Mouse (Mus musculus) midbrain, embryonic 15.5 days (tissue): Measurements from ENCODE around the gene Lrrc32. TPM values are rescaled to one million over a fixed set of nuclear protein-coding genes. Genes with fewer than 3 reads are reported as not detected.

Experiments
- ATAC-seq: fragments of 200-750 bp; cut with Nextera tagmentation; replicated peaks from 2 replicates; pipeline ENCODE4 v1.8.0; 2017; ENCODE audit warnings: moderate TSS enrichment
- H3K27ac ChIP-seq: fragments of 300-500 bp; sonication (generic); 2 replicates; pipeline ENCODE4 v1.5.1; 2015; ENCODE audit warnings: mild to moderate bottlenecking, inconsistent platforms
- H3K27me3 ChIP-seq: fragments of 300-500 bp; sonication (generic); replicated peaks from 2 replicates; pipeline ENCODE4 v1.6.1; 2015; ENCODE audit warnings: inconsistent platforms
- H3K36me3 ChIP-seq: fragments of 300-500 bp; sonication (generic); replicated peaks from 2 replicates; pipeline ENCODE4 v1.6.1; 2015; ENCODE audit warnings: inconsistent platforms
- H3K4me1 ChIP-seq: fragments of 300-500 bp; sonication (generic); 2 replicates; pipeline ENCODE4 v1.6.1; 2015; ENCODE audit warnings: inconsistent platforms
- H3K4me2 ChIP-seq: fragments of 300-500 bp; sonication (generic); 2 replicates; pipeline ENCODE4 v1.6.1; 2015; ENCODE audit warnings: inconsistent platforms, mild to moderate bottlenecking, moderate library complexity
- H3K4me3 ChIP-seq: fragments of 300-500 bp; sonication (generic); 2 replicates; pipeline ENCODE4 v1.5.1; 2015; ENCODE audit warnings: mild to moderate bottlenecking, inconsistent platforms
- H3K9ac ChIP-seq: fragments of 300-500 bp; sonication (generic); 2 replicates; pipeline ENCODE4 v1.6.1; 2015; ENCODE audit warnings: mild to moderate bottlenecking, inconsistent platforms
- H3K9me3 ChIP-seq: fragments of 300-500 bp; sonication (generic); 2 replicates; pipeline ENCODE4 v1.6.1; 2016; ENCODE audit warnings: inconsistent platforms
- WGBS: fragments of 180-500 bp; shearing (Covaris S2); methylation state at CpG from one replicate; pipeline ENCODE4 v1.1.7; 2015; ENCODE audit warnings: mixed read lengths; 5-methylcytosine and 5-hydroxymethylcytosine counted together
- polyA plus RNA-seq: library from polyadenylated mRNA; unstranded; fragments of >200 nt; fragmentation: Nextera tagmentation; extraction: Ambion mirVana; gene quantifications from 2 replicates; pipeline ENCODE4 v1.2.1, GENCODE M21; 2015

Gene Lrrc32
- polyA plus RNA-seq, 1 experiment from 2014 or later = 5.0 TPM

DNA sequence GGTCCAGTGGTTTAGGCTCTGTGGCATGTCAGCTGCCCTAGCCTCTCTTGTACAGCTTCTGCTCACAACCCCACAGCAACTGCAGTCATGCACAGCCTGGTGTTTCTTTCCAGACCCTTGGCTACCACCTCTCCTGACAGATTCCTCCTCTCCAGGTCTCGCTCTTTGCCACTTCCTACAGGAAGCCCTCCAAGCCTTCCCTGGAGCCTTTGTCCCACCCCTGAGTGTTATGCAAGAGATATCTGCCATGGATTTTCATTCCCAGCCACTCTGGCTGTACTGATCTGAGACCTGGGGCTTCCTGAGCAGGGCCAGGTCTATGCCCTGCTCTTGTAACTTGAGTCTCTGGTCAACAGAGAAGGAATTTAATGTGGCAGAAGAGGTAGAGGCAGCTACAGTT is 8.6 kb upstream of the Lrrc32 start:
- Histone ChIP-seq H3K27ac (no peak overlapping the region), H3K36me3 (no peaks in the 10 kb centered on the region), H3K4me3 (no peak overlapping the region), H3K9ac (no peak overlapping the region), H3K4me2 (no peak overlapping the region), H3K9me3 (no peaks in the 10 kb centered on the region), H3K27me3 (0 out of 2 replicates have a peak, but pooled peaks cover 4% of the 10 kb centered on the region), H3K4me1 (peaks cover 3% of the 10 kb centered on the region; the same call in 1 of the 2 replicates)
- 92% methylated on average over 1 of the region's 1 CpGs for WGBS
- ATAC-seq = no peak

GRCm38 (mm10) chr7:98481066-98481734 is 7.9 kb upstream of the Lrrc32 start:
- Histone ChIP-seq H3K4me2 (no peak overlapping the region), H3K4me1 (peaks cover 3% of the 10 kb centered on the region; the same call in 1 of the 2 replicates), H3K36me3 (no peaks in the 10 kb centered on the region), H3K9ac (no peak overlapping the region), H3K27ac (no peak overlapping the region), H3K4me3 (no peak overlapping the region), H3K9me3 (no peaks in the 10 kb centered on the region), H3K27me3 (0 out of 2 replicates have a peak, but pooled peaks cover 4% of the 10 kb centered on the region)
- ATAC-seq = peak; percentile 77
- WGBS = 11% methylated on average over 9 of the region's 9 CpGs

DNA sequence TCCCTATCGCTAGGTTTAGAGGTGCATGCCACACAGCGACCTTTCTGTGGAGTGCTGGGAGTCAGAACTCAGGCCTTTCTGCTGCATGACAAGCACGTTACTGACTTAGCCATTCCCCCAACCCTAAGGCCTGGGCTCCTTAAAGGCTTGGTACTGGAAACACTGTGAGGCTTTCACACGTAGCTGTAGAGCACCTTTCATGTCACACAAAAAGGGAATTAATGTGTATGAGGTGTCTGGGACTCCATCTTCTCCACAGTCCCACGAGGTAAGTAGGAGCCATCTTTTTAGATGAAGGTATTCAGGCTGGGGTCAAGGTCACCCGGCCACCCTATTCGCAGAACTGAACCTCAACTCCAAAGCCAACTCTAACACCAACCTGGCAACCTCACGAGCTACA is 7.2 kb upstream of the Lrrc32 start:
- no peaks in the 10 kb centered on the region for H3K36me3 ChIP-seq
- peaks cover 3% of the 10 kb centered on the region; the same call in 1 of the 2 replicates for H3K4me1 ChIP-seq
- H3K9me3 ChIP-seq = no peaks in the 10 kb centered on the region
- WGBS = 79% methylated on average over 8 of the region's 8 CpGs
- no peak overlapping the region for H3K4me3 ChIP-seq
- no peak overlapping the region for H3K27ac ChIP-seq
- 0 out of 2 replicates have a peak, but pooled peaks cover 4% of the 10 kb centered on the region for H3K27me3 ChIP-seq
- ATAC-seq = no peak
- no peak overlapping the region for H3K9ac ChIP-seq
- no peak overlapping the region for H3K4me2 ChIP-seq

DNA sequence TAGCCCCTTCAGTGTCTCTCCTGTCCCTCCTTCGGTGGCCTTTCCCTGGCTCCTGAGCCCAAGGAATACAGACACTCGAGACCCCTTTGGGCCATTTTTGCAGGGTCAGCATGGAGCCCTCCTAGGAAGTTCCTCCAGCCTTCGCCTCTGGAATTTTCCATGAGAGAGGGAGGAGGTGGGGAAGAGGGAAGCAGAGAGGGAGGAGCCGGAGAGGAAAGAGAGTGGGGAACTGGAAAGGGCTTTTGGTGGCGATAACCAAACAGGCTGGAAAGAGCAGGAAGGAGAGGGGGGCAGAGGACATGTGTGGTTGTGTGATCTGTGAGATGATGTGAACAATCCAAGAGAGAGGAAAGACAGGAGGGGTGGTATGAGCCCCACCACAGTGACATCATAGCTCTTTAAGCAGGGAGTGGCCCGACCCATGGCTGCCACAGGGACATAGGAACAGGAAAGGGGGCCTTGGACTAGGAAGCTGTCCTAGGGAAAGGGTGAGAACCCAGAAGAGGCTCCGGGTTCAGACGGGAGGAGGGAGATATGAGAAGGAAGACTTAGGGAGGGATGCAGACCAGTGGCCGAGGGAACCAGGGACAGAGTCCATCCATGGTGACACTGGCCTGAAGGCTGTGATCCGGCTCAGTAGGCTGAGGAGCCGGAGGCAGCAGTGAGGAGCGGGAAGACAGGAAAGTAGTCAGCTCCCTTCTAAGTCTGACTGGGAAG is 6.4 kb upstream of the Lrrc32 start:
- WGBS = 58% methylated on average over 12 of the region's 12 CpGs

DNA sequence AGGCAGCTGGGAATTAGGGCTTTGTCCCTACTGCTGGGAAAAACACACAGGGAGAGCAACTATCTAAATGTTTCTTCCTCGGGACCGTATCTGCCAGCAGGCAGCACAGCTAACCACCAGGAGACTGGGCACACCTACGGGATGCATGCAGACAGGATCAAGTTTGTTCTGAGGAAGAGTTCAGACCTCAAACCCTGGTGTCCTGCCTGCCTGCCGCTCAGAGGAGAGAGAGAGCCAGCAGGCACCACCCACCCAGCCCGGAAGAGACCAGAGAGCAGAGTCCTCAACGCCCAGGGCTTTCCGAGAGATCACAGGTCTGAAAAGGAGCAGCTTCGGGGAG is 5.8 kb upstream of the Lrrc32 start:
- Histone ChIP-seq H3K9ac (no peak overlapping the region), H3K4me2 (no peak overlapping the region), H3K9me3 (no peaks in the 10 kb centered on the region), H3K4me1 (peaks cover 3% of the 10 kb centered on the region; the same call in 1 of the 2 replicates), H3K36me3 (no peaks in the 10 kb centered on the region), H3K27ac (no peak overlapping the region), H3K27me3 (0 out of 2 replicates have a peak, but pooled peaks cover 4% of the 10 kb centered on the region), H3K4me3 (no peak overlapping the region)
- no peak for ATAC-seq
- 38% methylated on average over 8 of the region's 8 CpGs for WGBS

More for the DNA sequence above, 6.4 kb upstream of the Lrrc32 start:
- no peaks in the 10 kb centered on the region for H3K36me3 ChIP-seq
- no peaks in the 10 kb centered on the region for H3K9me3 ChIP-seq
- H3K27me3 ChIP-seq = 0 out of 2 replicates have a peak, but pooled peaks cover 4% of the 10 kb centered on the region
- no peak overlapping the region for H3K4me3 ChIP-seq
- H3K4me2 ChIP-seq = no peak overlapping the region
- H3K4me1 ChIP-seq = peaks cover 3% of the 10 kb centered on the region; the same call in 1 of the 2 replicates
- H3K27ac ChIP-seq = no peak overlapping the region
- no peak overlapping the region for H3K9ac ChIP-seq
- no peak for ATAC-seq

DNA sequence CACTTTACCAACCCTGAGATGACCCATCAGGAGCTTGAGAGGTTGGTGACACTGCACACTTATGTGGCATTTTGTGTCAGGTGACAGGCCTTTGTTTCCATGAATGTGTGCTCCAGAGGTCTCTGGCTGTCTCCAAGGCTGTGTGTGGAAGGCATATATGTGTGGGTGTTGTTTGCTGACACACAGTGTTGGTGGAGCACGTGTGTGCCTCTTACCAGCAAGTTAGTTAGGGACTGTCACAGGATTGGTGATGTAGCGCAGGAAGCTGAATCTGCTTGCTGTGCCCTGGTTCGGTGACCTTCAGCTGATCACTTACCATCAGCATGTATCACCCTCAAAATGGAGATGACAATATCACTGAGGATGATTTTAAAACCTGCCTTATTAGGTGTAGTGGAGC is 4.2 kb upstream of the Lrrc32 start:
- WGBS = 87% methylated on average over 3 of the region's 3 CpGs
- ATAC-seq = no peak
- H3K9me3 ChIP-seq = no peaks in the 10 kb centered on the region
- no peaks in the 10 kb centered on the region for H3K36me3 ChIP-seq
- no peak overlapping the region for H3K27ac ChIP-seq
- H3K4me1 ChIP-seq = peaks cover 12% of the 10 kb centered on the region
- H3K27me3 ChIP-seq = no peaks in the 10 kb centered on the region; the same call in 1 of the 2 replicates
- no peak overlapping the region for H3K4me2 ChIP-seq
- H3K4me3 ChIP-seq = no peak overlapping the region
- no peak overlapping the region for H3K9ac ChIP-seq

DNA sequence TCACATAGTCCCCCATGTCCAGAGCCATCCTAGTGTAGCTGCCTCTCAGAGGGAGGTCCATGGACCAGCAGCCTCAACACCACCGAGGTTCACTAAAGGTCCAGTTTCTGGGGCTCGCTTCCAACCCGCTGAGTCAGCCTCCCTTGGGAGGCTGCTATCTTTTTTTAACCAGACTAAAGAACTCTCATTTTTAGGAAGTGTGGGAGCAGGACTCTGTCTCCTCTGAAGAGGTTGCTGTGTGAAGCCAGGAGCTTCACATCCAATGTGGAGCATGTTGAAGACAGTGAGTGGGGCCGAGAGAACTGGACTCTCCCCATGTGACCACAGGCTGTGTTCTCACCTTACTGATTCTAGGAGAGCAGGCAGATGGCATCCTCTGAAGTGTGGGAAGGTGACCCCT is 3.6 kb upstream of the Lrrc32 start:
- Histone ChIP-seq H3K4me1 (peaks cover 15% of the 10 kb centered on the region), H3K36me3 (no peaks in the 10 kb centered on the region), H3K27me3 (no peaks in the 10 kb centered on the region; the same call in 1 of the 2 replicates), H3K27ac (no peak overlapping the region), H3K4me3 (no peak overlapping the region), H3K9me3 (no peaks in the 10 kb centered on the region), H3K9ac (no peak overlapping the region), H3K4me2 (no peak overlapping the region)
- WGBS = 73% methylated on average over 4 of the region's 4 CpGs
- no peak for ATAC-seq

GRCm38 (mm10) chr7:98486471-98486917 is 2.6 kb upstream of the Lrrc32 start:
- WGBS = 49% methylated on average over 7 of the region's 7 CpGs

GRCm38 (mm10) chr7:98487202-98487980 is 1.7 kb upstream of the Lrrc32 start:
- no peaks in the 10 kb centered on the region; the same call in 1 of the 2 replicates for H3K27me3 ChIP-seq
- ATAC-seq = no peak
- H3K9ac ChIP-seq = no peak overlapping the region
- no peak overlapping the region for H3K4me2 ChIP-seq
- 92% methylated on average over 11 of the region's 11 CpGs for WGBS
- no peak overlapping the region for H3K4me3 ChIP-seq
- no peaks in the 10 kb centered on the region for H3K36me3 ChIP-seq
- no peaks in the 10 kb centered on the region for H3K9me3 ChIP-seq
- H3K4me1 ChIP-seq = peaks cover 15% of the 10 kb centered on the region
- no peak overlapping the region for H3K27ac ChIP-seq

More at GRCm38 (mm10) chr7:98486471-98486917, 2.6 kb upstream of the Lrrc32 start:
- no peaks in the 10 kb centered on the region; the same call in 1 of the 2 replicates for H3K27me3 ChIP-seq
- no peaks in the 10 kb centered on the region for H3K9me3 ChIP-seq
- ATAC-seq = no peak
- H3K9ac ChIP-seq = no peak overlapping the region
- H3K36me3 ChIP-seq = no peaks in the 10 kb centered on the region
- no peak overlapping the region for H3K4me2 ChIP-seq
- no peak overlapping the region for H3K27ac ChIP-seq
- no peak overlapping the region for H3K4me3 ChIP-seq
- H3K4me1 ChIP-seq = peaks cover 15% of the 10 kb centered on the region

DNA sequence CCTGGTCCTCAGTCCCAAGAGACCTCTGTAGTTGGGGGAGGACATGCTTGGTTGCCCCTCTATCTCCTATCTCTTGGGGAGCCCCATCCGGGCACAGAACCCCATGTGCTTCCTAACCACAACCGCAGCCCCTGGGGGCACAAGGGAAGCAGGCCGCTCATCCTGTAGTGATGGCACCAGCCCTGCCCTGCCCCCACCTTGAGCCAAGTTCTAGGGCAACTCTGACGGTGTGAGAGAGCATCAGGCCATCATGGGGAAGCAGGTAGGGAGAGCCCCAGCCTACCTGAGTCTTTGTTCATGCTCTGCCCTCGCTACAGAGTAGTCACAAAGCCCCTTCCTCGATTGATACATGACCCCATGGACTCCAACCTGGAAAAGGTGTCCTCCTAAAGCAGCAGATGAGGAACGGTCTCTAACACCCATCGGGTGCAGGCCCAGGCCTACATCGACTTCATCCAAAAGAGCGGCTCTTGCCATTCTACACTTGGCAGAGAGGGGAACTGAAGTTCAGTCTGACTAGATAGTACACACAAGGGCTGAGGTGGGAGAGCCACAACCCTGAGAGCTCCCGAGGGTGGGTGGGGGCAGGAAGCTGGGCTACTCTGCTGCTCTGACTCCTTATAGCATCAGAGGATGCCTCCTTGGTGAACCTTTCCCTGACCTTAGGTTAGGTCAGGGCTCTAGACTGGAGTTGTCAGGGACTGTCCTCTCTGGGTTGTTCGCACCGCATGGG is 519 bp upstream of the Lrrc32 start:
- no peak overlapping the region for H3K9ac ChIP-seq
- no peak overlapping the region for H3K27ac ChIP-seq
- no peaks in the 10 kb centered on the region for H3K36me3 ChIP-seq
- H3K4me2 ChIP-seq = peak overlapping the region; percentile 91; the same call in 1 of the 2 replicates
- WGBS = 88% methylated on average over 13 of the region's 13 CpGs
- H3K4me3 ChIP-seq = no peak overlapping the region
- H3K9me3 ChIP-seq = no peaks in the 10 kb centered on the region
- H3K27me3 ChIP-seq = no peaks in the 10 kb centered on the region; the same call in 1 of the 2 replicates
- peaks cover 13% of the 10 kb centered on the region for H3K4me1 ChIP-seq
- peak; percentile 12 for ATAC-seq

GRCm38 (mm10) chr7:98489623-98490084 is 571 bp downstream of the Lrrc32 start:
- ATAC-seq = peak; percentile 82
- Histone ChIP-seq H3K4me2 (peak overlapping the region; percentile 91), H3K9ac (peak overlapping the region; percentile 52), H3K9me3 (no peaks in the 10 kb centered on the region), H3K4me1 (peaks cover 13% of the 10 kb centered on the region), H3K4me3 (peak overlapping the region; percentile 65), H3K36me3 (no peaks in the 10 kb centered on the region), H3K27ac (no peak overlapping the region), H3K27me3 (no peaks in the 10 kb centered on the region; the same call in 1 of the 2 replicates)
- 0% methylated on average over 50 of the region's 50 CpGs for WGBS
